Mouse (Mus musculus) cerebellum, postnatal 14 days (tissue): ENCODE measurements around the gene Spty2d1.
"Not testable (repeated sequence)": the region's sequence is repeated elsewhere in the genome, so short reads cannot be mapped to it uniquely, and the experiment has no call there.

Source experiments
- DNase-seq, 2 experiments: peaks; one replicate each; pipeline ENCODE4 v3.0.0; 2021; ENCODE audit warnings: mixed read lengths in 2 of 2

The Spty2d1 gene

GRCm38 (mm10) chr7:47019641-47020040, 11.4 kb upstream of the Spty2d1 start:
- peak; percentile 24 to 43 for DNase-seq

DNA sequence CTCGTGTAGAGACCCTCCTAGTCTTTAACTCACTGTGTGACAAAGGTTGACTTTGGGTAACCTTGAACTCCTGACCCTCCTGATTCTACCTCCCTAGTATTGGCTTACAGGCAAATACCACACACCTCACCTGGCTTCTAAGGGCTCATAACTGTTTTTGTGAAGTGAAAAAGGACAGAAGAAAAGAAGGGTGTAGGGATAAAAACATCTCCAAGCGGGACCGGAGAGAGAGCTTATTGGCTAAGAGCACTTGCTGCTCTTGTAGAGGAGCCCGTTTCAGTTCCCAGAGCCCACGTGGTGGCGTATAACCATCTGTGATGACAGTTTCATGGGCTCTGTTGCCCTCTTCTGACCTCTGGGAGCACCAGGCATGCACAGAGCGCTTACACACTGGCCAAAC, 8.9 kb upstream of the Spty2d1 start:
- no peak for DNase-seq

DNA sequence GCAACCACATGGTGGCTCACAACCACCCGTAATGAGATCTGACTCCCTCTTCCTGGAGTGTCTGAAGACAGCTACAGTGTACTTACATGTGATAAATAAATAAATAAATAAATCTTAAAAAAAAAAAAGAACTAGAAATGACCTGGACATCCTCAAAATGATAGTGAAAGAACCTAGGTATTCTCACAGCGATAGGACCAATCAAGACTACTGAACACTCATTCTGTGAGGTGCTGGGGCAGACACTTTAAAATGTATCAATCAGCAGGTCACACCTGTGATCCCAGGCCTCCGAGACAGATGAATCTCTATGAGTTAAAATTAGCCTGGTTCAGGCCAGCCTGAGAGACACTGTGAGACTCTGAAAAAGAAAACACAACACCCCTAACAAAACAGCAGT, 8.4 kb upstream of the Spty2d1 start:
- DNase-seq = no peak

DNA sequence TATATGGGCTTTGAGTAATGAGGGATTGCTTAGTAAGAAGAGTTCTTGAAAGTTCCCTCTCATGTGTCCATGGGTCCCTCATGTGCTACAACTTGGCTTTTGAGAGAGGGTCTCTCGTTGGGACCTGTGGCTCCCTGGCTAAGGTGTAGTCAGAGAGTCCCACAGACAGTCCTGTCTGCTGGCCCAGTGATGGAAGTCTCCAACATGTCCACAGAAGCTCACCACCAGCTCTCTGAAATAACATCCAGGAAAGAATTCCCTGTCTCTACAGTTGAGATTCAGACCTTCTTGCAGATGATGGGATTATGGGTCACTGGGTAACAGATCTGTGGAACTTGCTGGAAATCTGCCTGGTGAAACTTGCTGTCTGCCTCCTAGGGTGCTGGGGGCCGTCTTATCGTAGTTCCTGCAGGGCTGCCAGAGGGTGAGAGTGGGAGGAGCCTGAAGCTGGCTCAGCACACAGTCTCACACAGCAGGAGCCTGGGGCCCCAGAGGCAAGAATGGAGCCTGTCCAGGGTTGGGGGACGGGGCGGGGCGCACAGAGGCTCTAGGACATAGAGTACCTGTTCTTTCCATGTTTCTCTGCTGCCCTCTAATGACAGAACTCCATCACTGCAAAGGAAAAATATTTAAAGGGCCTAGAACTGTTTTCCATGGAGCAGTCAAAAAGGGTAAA, 7.3 kb upstream of the Spty2d1 start:
- DNase-seq = peak; percentile 82 to 83

- DNase-seq = no peak
Observed at GRCm38 (mm10) chr7:47014564-47015389, 6.6 kb upstream of the Spty2d1 start.

DNA sequence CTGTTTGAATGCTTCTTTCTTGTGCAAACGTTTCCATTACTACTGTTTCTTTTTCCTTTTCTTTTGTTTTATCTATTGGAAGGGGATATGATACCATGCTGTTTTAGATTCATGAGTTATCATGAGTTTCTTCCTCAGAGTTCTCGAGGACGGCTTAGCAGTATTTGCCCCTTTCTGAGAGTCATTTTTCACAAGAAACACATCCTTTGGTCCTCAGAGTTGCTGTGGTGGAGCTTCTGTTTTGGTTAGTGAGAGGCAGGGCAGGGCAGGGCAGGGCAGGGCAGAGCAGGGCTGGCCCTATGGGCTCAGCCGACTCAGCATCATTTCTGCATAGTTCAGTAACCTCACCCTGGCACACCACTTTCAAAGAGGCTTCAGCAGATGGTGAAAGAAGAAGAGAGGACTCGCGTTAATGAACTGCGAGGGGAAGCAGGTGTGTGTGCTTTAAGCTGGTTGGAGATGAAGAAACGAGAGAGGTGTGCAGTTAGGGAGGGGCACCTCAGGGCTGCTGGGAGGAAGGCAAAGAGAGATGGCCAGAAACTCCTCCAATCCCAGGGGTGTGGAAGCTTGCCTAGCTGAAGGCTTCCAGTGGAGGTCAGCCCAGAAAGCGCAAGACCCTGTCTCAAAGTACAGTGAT, 5.0 kb upstream of the Spty2d1 start:
- no peak for DNase-seq

GRCm38 (mm10) chr7:47007818-47008167, 418 bp downstream of the Spty2d1 start:
- no peak for DNase-seq

DNA sequence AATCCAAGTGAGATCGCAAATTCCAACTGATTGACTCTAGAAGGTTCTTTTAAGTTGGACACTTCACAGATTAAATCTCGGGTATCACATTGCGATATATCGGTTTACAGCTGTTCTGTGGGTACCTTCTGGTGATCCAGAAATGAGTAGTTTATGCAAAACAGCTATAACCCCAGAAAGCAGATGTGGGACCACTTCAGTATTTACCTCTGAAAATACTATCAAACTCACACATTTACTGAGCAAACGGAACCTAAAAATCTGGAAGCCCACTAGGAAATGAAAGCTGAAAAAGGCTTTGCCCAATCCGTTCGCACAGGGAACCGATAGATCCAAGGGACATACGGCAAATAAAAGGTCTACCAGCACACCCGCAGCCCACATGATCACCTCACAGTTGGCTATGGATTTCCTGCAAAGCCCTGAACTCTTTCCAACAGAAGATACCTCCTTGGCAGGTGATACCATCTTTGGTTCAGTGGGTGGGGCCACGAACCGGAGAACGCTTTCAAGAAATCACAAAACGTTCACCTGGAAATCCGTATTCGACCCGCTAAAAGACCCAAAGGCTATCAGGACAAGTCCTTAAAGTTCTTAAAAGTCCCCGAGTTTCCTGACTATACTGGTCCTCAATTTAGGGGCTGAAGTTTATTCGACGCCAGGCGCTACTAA, 966 bp downstream of the Spty2d1 start:
- DNase-seq = peak; percentile 31 to 37

DNA sequence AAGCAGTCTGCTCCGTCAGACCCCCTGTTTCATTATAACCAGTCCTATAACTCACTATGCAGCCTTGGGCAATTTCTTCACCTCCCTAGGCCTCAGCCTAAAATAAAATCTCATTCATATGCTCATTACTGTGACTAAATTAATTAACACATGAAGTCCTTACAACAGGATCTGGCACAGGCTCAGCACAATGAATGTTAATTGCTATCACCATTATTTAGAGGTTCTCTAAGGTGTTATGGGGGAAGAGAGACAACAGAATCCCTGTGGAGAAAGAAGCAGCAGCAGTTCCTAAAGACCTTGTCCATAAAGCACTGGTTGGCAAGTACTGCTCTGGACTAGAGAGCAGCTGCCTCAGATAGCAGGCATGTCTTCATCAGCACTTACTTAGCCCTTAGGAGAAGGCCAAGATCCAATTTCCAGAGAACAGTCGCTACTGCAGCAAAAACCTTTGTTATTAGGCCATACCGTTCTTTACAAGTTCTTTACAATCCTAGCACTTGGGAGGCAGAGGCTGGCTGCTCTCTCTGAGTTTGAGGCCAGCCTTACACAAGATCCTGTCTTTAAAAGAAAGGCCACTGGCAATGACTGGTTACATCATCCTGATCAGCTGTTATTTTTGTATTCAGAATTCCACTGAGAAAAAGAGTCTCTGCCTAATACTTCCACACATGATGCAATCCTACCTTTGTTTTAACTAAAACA, 4.6 kb downstream of the Spty2d1 start:
- no peak for DNase-seq

DNA sequence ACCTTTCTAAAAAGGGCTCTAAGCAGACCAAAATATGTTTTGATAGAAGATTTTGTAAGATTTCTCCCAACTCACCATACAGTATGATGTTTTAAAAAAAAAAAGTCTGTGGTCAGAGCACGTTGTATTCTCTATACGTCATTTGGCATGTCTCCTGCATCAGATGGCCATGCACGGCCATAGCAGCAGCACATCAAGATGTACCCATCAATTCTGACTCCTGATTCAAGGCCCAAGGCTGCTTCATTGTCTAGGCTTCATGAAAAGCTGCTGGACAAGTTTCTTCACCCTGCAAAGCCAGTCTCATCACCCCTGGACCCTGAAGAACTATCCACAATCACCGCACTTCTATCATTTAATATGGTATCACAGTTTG, 6.3 kb downstream of the Spty2d1 start:
- DNase-seq = no peak

GRCm38 (mm10) chr7:47001125-47001899, 6.9 kb downstream of the Spty2d1 start:
- DNase-seq = no peak

DNA sequence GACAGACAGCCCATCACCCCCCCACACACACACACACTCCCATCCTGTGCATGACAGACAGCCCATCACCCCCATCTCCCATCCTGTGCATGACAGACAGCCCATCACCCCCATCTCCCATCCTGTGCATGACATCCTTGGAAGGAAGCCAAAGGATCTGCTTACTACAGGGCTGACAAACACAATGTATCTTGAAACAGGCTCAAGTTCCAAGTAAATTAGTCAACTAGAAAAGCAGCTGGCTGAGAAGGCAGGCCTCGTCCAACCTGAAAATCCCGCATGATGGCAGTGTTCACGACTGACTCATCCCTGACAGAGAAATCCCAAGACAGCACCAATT, 7.6 kb downstream of the Spty2d1 start:
- no peak for DNase-seq

DNA sequence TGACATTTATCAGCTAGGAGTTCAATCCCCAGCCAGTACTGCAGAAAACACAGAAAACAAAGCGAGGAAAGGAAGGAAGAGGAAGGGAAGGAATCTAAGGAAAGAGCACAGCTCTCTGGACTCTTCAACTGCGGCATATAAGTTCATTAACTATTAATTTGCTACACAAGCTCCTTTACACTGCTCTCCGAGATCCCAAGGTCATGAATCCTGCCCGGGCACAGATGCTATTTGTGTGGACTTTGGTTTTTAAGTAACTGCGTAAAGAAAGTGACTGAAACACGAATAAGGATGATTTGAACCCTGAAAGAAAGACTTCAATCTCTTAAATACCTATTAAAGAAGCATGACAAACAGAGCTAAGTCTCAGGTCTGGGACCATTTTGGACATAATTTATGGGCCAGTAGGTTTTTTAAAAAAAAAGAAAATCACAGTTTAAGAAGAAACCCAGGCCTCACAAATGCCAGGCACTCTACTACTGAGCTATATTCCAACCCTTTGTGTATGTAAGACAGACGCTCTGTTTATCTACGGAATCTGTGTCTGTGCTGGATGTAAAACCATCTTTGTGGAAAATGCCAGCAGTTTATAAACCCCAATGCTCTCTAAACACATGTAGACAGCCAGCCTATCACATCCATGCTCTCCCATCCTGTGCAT, 8.1 kb downstream of the Spty2d1 start:
- DNase-seq = no peak

DNA sequence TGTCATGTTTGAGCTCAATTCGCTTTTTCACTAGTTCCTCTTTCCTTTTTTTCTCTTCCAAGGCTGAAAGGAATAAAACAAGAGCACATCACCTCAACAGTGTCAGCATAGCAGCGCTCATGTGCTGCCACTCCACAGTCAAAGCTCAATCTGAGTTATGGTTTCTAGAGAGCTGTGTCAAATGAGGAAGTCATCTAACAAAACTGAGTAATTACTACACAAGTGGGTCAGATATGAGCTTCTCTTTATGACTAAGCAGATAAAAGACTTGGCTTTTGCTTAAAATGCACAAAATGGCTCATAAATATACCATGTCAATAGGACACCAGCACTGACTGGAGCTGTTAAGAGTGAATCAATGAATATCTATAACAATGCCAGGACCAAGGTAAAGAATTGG, 9.3 kb downstream of the Spty2d1 start:
- DNase-seq = no peak

DNA sequence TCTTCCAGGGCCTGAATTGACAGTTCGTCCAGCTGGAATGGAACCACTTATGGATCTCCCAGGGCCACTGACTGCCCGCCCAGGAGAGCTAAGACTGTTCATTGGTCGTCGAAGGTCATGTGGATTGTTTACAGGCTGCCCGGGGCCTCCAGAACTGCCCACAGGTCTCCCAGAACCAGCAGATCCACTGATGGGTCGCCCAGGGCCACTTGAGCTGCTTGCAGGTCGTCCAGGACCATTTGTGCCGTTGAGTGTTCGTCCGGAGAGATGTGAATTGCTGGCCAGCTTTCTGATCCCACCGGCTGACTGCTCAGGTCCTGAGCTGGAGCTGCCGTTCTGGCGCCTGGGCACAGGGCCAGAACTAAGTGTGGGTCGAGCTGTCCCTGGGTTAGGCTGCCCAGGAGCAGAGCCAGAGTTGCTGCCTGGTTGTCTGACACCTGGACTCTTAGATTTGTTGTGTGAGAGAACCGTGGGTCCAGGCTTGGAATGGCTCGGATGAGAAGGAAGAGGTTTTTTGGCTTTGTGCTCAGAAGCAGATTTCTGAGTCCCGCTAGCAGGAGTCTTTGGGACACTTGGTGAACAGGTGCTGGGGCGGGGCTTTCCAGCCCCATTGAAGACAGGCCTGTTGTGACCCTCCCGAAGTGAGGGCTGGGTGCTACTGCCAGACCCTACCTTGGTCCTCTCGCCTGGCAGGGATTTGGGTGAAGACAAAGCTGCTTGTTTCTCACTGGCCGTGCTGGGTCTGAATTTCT, 10.4 kb downstream of the Spty2d1 start:
- DNase-seq = peak; percentile 84 to 85

DNA sequence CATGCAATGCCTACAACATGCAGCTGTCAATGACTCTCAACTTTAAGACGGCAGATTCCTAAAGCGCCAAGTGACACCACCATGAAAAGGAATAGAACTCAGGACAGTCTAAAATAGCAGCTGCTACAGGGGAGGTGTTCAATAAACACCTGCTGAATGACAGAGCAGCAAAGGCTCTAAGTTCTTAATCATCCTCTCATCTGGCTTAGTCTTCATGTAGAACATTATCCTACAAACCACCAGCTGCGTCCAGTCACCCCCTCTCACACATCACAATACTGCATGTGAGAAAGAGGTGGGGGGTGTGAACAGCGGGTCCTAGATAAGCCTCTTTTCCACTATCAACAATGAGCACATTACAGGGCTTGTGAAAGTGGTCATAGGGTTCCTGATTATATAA, 11.2 kb downstream of the Spty2d1 start:
- DNase-seq = no peak

DNA sequence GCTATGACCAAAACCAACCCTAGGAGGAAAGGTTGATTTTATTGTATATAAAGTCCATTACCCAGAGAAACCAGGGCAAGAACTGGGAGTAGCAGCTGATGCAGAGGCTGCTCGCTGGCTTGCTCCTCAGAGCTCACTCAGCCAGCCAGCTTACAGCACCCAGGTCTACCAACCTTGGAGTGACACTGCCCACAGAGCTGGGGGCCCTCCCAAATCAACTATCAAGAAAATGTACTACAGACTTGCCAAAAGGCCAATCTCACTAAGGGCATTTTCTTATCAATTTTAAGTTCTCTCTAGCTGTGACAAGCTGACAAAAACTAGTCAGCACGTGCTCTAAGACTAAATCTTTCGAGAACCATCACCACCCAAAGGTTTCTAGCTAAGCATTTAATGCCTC, 12.7 kb downstream of the Spty2d1 start:
- no peak for DNase-seq

DNA sequence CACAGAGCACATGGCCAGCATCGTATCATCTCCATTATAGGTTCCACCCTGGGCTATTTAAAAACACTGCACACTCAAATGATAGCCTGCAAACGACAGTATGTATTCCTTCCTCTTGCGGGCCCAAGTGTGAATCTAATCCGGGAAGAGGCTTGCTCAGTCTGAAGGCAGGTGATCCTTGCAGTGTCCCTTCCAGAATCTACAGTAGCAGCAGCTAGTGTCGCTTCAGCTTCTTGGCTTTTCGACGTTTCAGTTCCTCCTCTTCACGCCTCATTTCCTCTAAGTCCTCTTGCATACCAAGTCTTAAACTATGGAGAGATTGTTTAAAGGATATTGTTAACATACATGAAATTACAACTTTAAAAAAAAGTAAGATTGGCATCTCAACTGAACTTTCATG, 15.1 kb downstream of the Spty2d1 start:
- no peak for DNase-seq

DNA sequence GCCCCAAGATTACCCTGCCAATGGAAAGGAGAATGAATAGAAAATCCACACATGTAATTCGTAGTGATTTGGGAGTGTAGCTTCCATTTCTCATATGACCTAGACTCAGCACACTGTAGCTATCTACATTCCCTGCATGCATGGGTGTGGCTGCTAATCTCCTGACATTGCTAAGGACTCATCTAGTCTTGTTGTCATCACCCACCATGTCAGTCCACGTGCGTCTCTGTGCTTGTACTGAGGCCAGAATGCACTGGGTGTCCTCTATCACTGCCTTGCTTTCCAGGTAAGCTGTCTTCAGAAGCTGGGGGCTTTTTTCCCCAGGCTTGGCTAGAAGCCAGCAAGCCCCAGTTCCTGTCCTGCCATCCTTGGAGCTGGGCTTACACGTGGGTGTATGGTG, 18.8 kb downstream of the Spty2d1 start:
- not testable (repeated sequence) for DNase-seq

- DNase-seq = no peak
Observed at GRCm38 (mm10) chr7:46987073-46987472, 21.1 kb downstream of the Spty2d1 start.

DNA sequence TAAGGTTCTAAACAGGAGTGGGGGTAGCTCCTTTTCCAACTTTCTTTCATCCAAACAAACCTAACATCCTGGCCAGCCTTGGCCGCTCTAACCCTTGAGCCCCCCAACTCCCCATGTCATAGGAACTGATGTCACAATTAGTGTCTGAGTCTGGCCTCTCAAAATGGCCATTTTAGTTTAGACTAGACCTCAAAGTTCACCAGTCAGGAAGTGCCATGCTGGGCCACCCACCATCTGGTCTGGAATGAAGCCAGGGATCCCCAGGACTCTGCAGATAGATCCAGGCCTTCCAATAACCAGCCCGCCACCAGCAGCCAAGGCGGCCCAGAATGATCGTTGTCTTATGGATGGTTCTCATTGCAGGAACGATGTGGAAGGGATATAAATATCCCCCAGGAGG, 21.6 kb downstream of the Spty2d1 start:
- peak; percentile 68 to 73 for DNase-seq
